Mouse (Mus musculus) frontal cortex, adult 2 months (tissue): ENCODE measurements around the gene Tmem184a. TPM values are rescaled to one million over a fixed set of nuclear protein-coding genes. Genes with fewer than 3 reads are reported as not detected.

Experiments used
- DNase-seq, 2 experiments: peaks; one replicate each; pipeline ENCODE4 v3.0.0; 2022; ENCODE audit warnings: low spot score in 1 of 2; ENCODE audit errors: extremely low spot score in 1 of 2
- polyA plus RNA-seq: library from polyadenylated mRNA; depleted of rRNA; stranded (reverse); fragments of >200 nt; gene quantifications from 2 replicates; pipeline ENCODE4 v1.2.3, GENCODE M21; 2012; rRNA removed

Tmem184a gene
- polyA plus RNA-seq, result 0.10 and 0.34 TPM in 2 replicates

- no peak for DNase-seq
These were observed at the start of gene Tmem184a for GRCm38 (mm10) chr5:139819538-139820181. Gene Tmem184a (minus strand): TSS chr5:139819917.

- peak in 1 of 2 experiments; percentile 26 for DNase-seq
These were observed 43.0 kb upstream of the Tmem184a start for GRCm38 (mm10) chr5:139862759-139863158.

- no peak for DNase-seq
These were observed 40.8 kb upstream of the Tmem184a start for GRCm38 (mm10) chr5:139860328-139861104.

- no peak for DNase-seq
These were observed 30.1 kb upstream of the Tmem184a start for GRCm38 (mm10) chr5:139849626-139850320.

- no peak for DNase-seq
These were observed 19.4 kb upstream of the Tmem184a start for GRCm38 (mm10) chr5:139839142-139839541.

- DNase-seq, result peak in 1 of 2 experiments; percentile 79
These were observed 18.8 kb upstream of the Tmem184a start for GRCm38 (mm10) chr5:139838476-139838892.

- DNase-seq, result peak in 1 of 2 experiments; percentile 23
These were observed 16.0 kb upstream of the Tmem184a start for GRCm38 (mm10) chr5:139835706-139836105.

- no peak for DNase-seq
These were observed 12.4 kb upstream of the Tmem184a start for GRCm38 (mm10) chr5:139832125-139832524.

GRCm38 (mm10) chr5:139830734-139831133 is 11.0 kb upstream of the Tmem184a start:
- DNase-seq, result no peak

GRCm38 (mm10) chr5:139829384-139829783 is 9.7 kb upstream of the Tmem184a start:
- peak; percentile 46 to 67 for DNase-seq

- no peak for DNase-seq
These were observed 7.9 kb upstream of the Tmem184a start for GRCm38 (mm10) chr5:139827593-139827992.

- DNase-seq, result peak; percentile 69 to 94
These were observed 6.8 kb upstream of the Tmem184a start, which contains the start of the genes Gm26938 and Psmg3 for GRCm38 (mm10) chr5:139826357-139827055. Gene Gm26938 (minus strand): TSS chr5:139826407. Gene Psmg3 (minus strand): TSS chr5:139826885.

- DNase-seq, result no peak
These were observed 6.2 kb upstream of the Tmem184a start for GRCm38 (mm10) chr5:139825947-139826346.

- DNase-seq, result no peak
These were observed 4.8 kb upstream of the Tmem184a start for GRCm38 (mm10) chr5:139824531-139824930.

GRCm38 (mm10) chr5:139821466-139822459 is 2.0 kb upstream of the Tmem184a start:
- no peak for DNase-seq

- peak in 1 of 2 experiments; percentile 59 for DNase-seq
These were observed 916 bp downstream of the Tmem184a start for GRCm38 (mm10) chr5:139818801-139819200.

GRCm38 (mm10) chr5:139818056-139818455 is 1.7 kb downstream of the Tmem184a start:
- DNase-seq, result no peak

- DNase-seq, result no peak
These were observed 2.4 kb downstream of the Tmem184a start for GRCm38 (mm10) chr5:139817292-139817691.

- no peak for DNase-seq
These were observed 3.3 kb downstream of the Tmem184a start for GRCm38 (mm10) chr5:139816445-139816844.
